ENCODE assay signal across 21 mouse cellular contexts in the genomic region with DNA sequence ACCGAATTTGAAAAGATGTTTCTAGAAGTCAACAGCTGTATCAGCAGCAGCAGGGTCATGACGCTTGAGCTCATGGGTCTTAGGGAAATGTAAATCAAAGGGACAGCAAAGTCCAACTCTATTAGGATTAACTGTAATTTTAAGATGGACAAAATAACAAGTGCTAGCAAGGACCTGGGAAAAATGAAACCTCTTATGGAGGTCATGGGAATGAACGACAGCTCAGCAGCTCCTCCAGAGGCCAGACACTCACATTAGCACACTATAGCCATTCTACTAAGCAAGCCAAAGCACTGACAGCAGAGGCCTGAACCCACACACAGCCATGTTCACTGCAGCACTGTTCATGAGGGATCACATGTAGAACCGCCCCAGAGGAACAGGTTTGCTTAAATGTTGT. TPM values are rescaled to one million over a fixed set of nuclear protein-coding genes. Genes with fewer than 3 reads are reported as not detected.
DNase-seq lines count a peak whose midpoint lies in the region; ATAC-seq and TF ChIP-seq lines count a peak whose summit lies in the region.
"Had no signal": no experiment of that assay in that cellular context is flagged by ENCODE, and none has a peak within 500 bp of the region (broad histone marks: within the 10 kb centered on the region; RNA-seq: fewer than 3 reads in every experiment).

No protein-coding gene starts in this region.

- 71% methylated on average over 4 of the region's 4 CpGs for WGBS in heart, postnatal 0 days
- WGBS in heart, embryonic 12.5 days = 71% methylated on average over 4 of the region's 4 CpGs
- WGBS in lung, postnatal 0 days = 67% methylated on average over 4 of the region's 4 CpGs
- WGBS in lung, adult 2 months = 78% methylated on average over 4 of the region's 4 CpGs
- 70% methylated on average over 4 of the region's 4 CpGs for WGBS in stomach, postnatal 0 days

- no peak overlapping the region for H3K4me2 ChIP-seq in heart, postnatal 0 days (ENCODE audit: low read depth, low read length)
- H3K4me2 ChIP-seq in heart, embryonic 12.5 days = no peak overlapping the region
- H3K4me2 ChIP-seq in lung, postnatal 0 days (replicated peaks; ENCODE audit: low read depth, low read length) = no peak overlapping the region
- no peak overlapping the region for H3K4me2 ChIP-seq in stomach, postnatal 0 days (replicated peaks; ENCODE audit: low read depth)
- H3K4me2 ChIP-seq: heart, embryonic 13.5 days; hindbrain, embryonic 14.5 days had no signal

- CTCF ChIA-PET in Patski (lab: Charles Lee) = no interaction called here

- H3K4me3 ChIP-seq in heart, postnatal 0 days (ENCODE audit: low read depth, low read length) = no peak overlapping the region
- H3K4me3 ChIP-seq in heart, embryonic 12.5 days = no peak overlapping the region
- H3K4me3 ChIP-seq in lung, postnatal 0 days (ENCODE audit: low read depth, low read length) = no peak overlapping the region
- H3K4me3 ChIP-seq in lung, adult 2 months (replicated peaks; ENCODE audit: extremely low read depth, low read depth, low read length) = no peak overlapping the region
- no peak overlapping the region for H3K4me3 ChIP-seq in stomach, postnatal 0 days (ENCODE audit: low read depth, low read length)
- H3K4me3 ChIP-seq: heart, embryonic 13.5 days; megakaryocyte, embryonic 14.5 days had no signal

- in situ Hi-C loops in Patski (cut with MboI; ENCODE audit: low pct_unique_long_range_greater_than_20kb) = no loop called here

- peak; percentile 29; the same call in 1 of the 2 replicates for TF ChIP-seq CTCF in heart, postnatal 0 days (IDR thresholded peaks at IDR 0.05; ENCODE audit: low read depth)
- peak; percentile 47 for TF ChIP-seq CTCF in lung, postnatal 0 days (IDR thresholded peaks at IDR 0.05)
- TF ChIP-seq CTCF in lung, adult 2 months (IDR thresholded peaks at IDR 0.05; ENCODE audit: insufficient read depth, low read length) = no peak
- TF ChIP-seq CTCF in Patski (IDR thresholded peaks at IDR 0.05) = peak; percentile 49
- TF ChIP-seq CTCF in stomach, postnatal 0 days (IDR thresholded peaks at IDR 0.05; ENCODE audit: low read depth) = peak; percentile 59

- no peak overlapping the region for H3K27ac ChIP-seq in heart, postnatal 0 days (ENCODE audit: low read depth)
- no peak overlapping the region for H3K27ac ChIP-seq in heart, embryonic 12.5 days (ENCODE audit: poor library complexity, severe bottlenecking)
- no peak overlapping the region for H3K27ac ChIP-seq in lung, postnatal 0 days (ENCODE audit: low read length)
- no peak overlapping the region for H3K27ac ChIP-seq in stomach, postnatal 0 days (replicated peaks)
- H3K27ac ChIP-seq: heart, embryonic 13.5 days; hindbrain, embryonic 14.5 days had no signal

- H3K27me3 ChIP-seq in heart, postnatal 0 days (ENCODE audit: control insufficient read depth, insufficient read depth, low read length) = 0 out of 2 replicates have a peak, but pooled peaks cover 3% of the 10 kb centered on the region
- no peaks in the 10 kb centered on the region for H3K27me3 ChIP-seq in heart, embryonic 12.5 days (replicated peaks)
- no peaks in the 10 kb centered on the region for H3K27me3 ChIP-seq in lung, postnatal 0 days (replicated peaks; ENCODE audit: insufficient read depth, low read length)
- peaks cover 4% of the 10 kb centered on the region for H3K27me3 ChIP-seq in Patski
- H3K27me3 ChIP-seq in stomach, postnatal 0 days (ENCODE audit: control insufficient read depth, insufficient read depth, low read length) = no peaks in the 10 kb centered on the region

- H3K36me3 ChIP-seq in heart, postnatal 0 days (replicated peaks; ENCODE audit: control insufficient read depth, insufficient read depth, low read length) = no peaks in the 10 kb centered on the region
- H3K36me3 ChIP-seq in heart, embryonic 12.5 days = no peaks in the 10 kb centered on the region
- no peaks in the 10 kb centered on the region for H3K36me3 ChIP-seq in lung, postnatal 0 days (ENCODE audit: insufficient read depth, low read length)
- no peaks in the 10 kb centered on the region for H3K36me3 ChIP-seq in stomach, postnatal 0 days (ENCODE audit: control insufficient read depth, insufficient read depth, low read length)
- H3K36me3 ChIP-seq: heart, embryonic 13.5 days had no signal

- no peak overlapping the region for H3K9ac ChIP-seq in heart, postnatal 0 days (replicated peaks; ENCODE audit: low read depth, low read length)
- H3K9ac ChIP-seq in heart, embryonic 12.5 days = no peak overlapping the region
- H3K9ac ChIP-seq in lung, postnatal 0 days (replicated peaks; ENCODE audit: low read depth) = no peak overlapping the region
- H3K9ac ChIP-seq in stomach, postnatal 0 days (ENCODE audit: low read length) = no peak overlapping the region
- H3K9ac ChIP-seq: heart, embryonic 13.5 days; hindbrain, embryonic 14.5 days had no signal

- TF ChIP-seq POLR2A in lung, adult 2 months (IDR thresholded peaks at IDR 0.05; ENCODE audit: borderline replicate concordance, extremely low read depth, low read depth, low read length) = no peak

- no peaks in the 10 kb centered on the region for H3K9me3 ChIP-seq in heart, postnatal 0 days (replicated peaks; ENCODE audit: control insufficient read depth, low read length)
- no peaks in the 10 kb centered on the region for H3K9me3 ChIP-seq in heart, embryonic 12.5 days (replicated peaks)
- H3K9me3 ChIP-seq in lung, postnatal 0 days (ENCODE audit: low read length) = no peaks in the 10 kb centered on the region
- H3K9me3 ChIP-seq in stomach, postnatal 0 days (ENCODE audit: control insufficient read depth, low read length) = no peaks in the 10 kb centered on the region
- H3K9me3 ChIP-seq: heart, embryonic 13.5 days; megakaryocyte, embryonic 14.5 days had no signal

- no peak for ATAC-seq in heart, postnatal 0 days (ENCODE audit: insufficient read depth, low read depth)
- ATAC-seq in heart, embryonic 12.5 days (ENCODE audit: insufficient number of reproducible peaks, low FRiP score) = no peak
- no peak for ATAC-seq in lung, postnatal 0 days
- ATAC-seq in Patski = no peak
- ATAC-seq in stomach, postnatal 0 days (ENCODE audit: low FRiP score, low TSS enrichment) = no peak
- ATAC-seq: activated CD4-positive, CD25-positive, alpha-beta regulatory T cell, adult 4 months; forebrain, embryonic 16.5 days had no signal

- H3K4me1 ChIP-seq in heart, postnatal 0 days (ENCODE audit: control insufficient read depth, insufficient read depth) = no peaks in the 10 kb centered on the region
- H3K4me1 ChIP-seq in heart, embryonic 12.5 days (replicated peaks) = peaks cover 13% of the 10 kb centered on the region
- H3K4me1 ChIP-seq in lung, postnatal 0 days (ENCODE audit: insufficient read depth, low read depth, low read length) = no peaks in the 10 kb centered on the region
- no peaks in the 10 kb centered on the region; the same call in 1 of the 2 replicates for H3K4me1 ChIP-seq in lung, adult 2 months (ENCODE audit: control insufficient read depth, insufficient read depth, low read length)
- H3K4me1 ChIP-seq in stomach, postnatal 0 days (replicated peaks; ENCODE audit: control insufficient read depth, insufficient read depth) = no peaks in the 10 kb centered on the region

- DNase-seq in heart, postnatal 0 days (ENCODE audit: low spot score) = peak; percentile 31
- DNase-seq in lung, postnatal 0 days (ENCODE audit: low spot score) = peak; percentile 29
- DNase-seq in lung, adult 2 months = no peak
- DNase-seq in Patski (ENCODE audit: low read depth, low spot score) = no peak
- no peak for DNase-seq in stomach, postnatal 0 days (ENCODE audit: low spot score)
- no peak for DNase-seq in adrenal gland, adult (ENCODE audit: inconsistent age in 2 of 2, low spot score in 1 of 2)
- DNase-seq: cerebellum, adult 11-12 months; gastrocnemius, postnatal 25 days; lung, adult 18-20 months; right cerebral cortex, postnatal 14 days; thymus, adult 2 months had no signal

- POLR2A ChIA-PET in Patski (lab: Charles Lee) = interaction anchor here (0.7 kb wide), 1 partner anchor 14 kb away, joined by 3 read pairs; no protein-coding TSS in a partner anchor

- no peak for TF ChIP-seq EP300 in heart, postnatal 0 days (IDR thresholded peaks at IDR 0.05; ENCODE audit: low read depth)
- no peak for TF ChIP-seq EP300 in lung, postnatal 0 days (IDR thresholded peaks at IDR 0.05)
- TF ChIP-seq EP300 in stomach, postnatal 0 days (optimal IDR thresholded peaks at IDR 0.05) = no peak

RNA-seq across cellular contexts. Expression of a gene that starts 7.2 kb away (rescaled TPM):
- total RNA-seq in heart, postnatal 0 days (2014; rRNA removed; ENCODE audit: low replicate concordance) = not detected in 2 replicates
- not detected in 2 replicates for polyA plus RNA-seq in heart, postnatal 0 days (2015; fragmentation: Nextera tagmentation; extraction: Ambion mirVana)
- polyA plus RNA-seq in heart, embryonic 12.5 days (2016; fragmentation: Nextera tagmentation; extraction: Ambion mirVana) = not detected in 2 replicates
- polyA plus RNA-seq in lung, postnatal 0 days (2015; fragmentation: Nextera tagmentation; extraction: Ambion mirVana) = not detected in 2 replicates
- polyA plus RNA-seq in lung, adult 2 months (2012; rRNA removed) = not detected in 2 replicates
- not detected for polyA plus RNA-seq in Patski (2021)
- polyA plus RNA-seq in stomach, postnatal 0 days (2015; fragmentation: Nextera tagmentation; extraction: Ambion mirVana) = not detected in 2 replicates
- total RNA-seq: gastrocnemius, postnatal 25 days; layer of hippocampus, postnatal 14 days; monocyte, adult 5-6 weeks had no signal
- polyA plus RNA-seq: forebrain, embryonic 16.5 days; heart, embryonic 13.5 days; hindbrain, embryonic 14.5 days; kidney, embryonic 14.5 days; limb, embryonic 11.5 days had no signal

RNA-seq across cellular contexts. Expression of a gene that starts 14.6 kb away (rescaled TPM):
- total RNA-seq in heart, postnatal 0 days (2014; rRNA removed; ENCODE audit: low replicate concordance) = 2.8 TPM in 1 of 2 replicates, not detected in the other
- 0.46 and 1.3 TPM in 2 replicates for polyA plus RNA-seq in heart, postnatal 0 days (2015; fragmentation: Nextera tagmentation; extraction: Ambion mirVana)
- polyA plus RNA-seq in heart, embryonic 12.5 days (2016; fragmentation: Nextera tagmentation; extraction: Ambion mirVana) = 11.2 and 12.0 TPM in 2 replicates
- 1.9 and 2.2 TPM in 2 replicates for polyA plus RNA-seq in lung, postnatal 0 days (2015; fragmentation: Nextera tagmentation; extraction: Ambion mirVana)
- polyA plus RNA-seq in lung, adult 2 months (2012; rRNA removed) = 5.3 and 7.3 TPM in 2 replicates
- polyA plus RNA-seq in Patski (2021) = not detected
- 0.15 and 0.22 TPM in 2 replicates for polyA plus RNA-seq in stomach, postnatal 0 days (2015; fragmentation: Nextera tagmentation; extraction: Ambion mirVana)
- polyA plus RNA-seq: forebrain, embryonic 16.5 days had no signal

Comparison
In these comparisons a context has a peak if more than half of its experiments do, and no peak if none do; other contexts are left out.
1. DNase-seq: peak in heart, postnatal 0 days (single experiment) and lung, postnatal 0 days (single experiment); none in lung, adult 2 months (single experiment), Patski (single experiment), stomach, postnatal 0 days (single experiment) and adrenal gland, adult (0 of 2).